Comparison of ENCODE assay signal across 17 mouse cellular contexts in the genomic region with DNA sequence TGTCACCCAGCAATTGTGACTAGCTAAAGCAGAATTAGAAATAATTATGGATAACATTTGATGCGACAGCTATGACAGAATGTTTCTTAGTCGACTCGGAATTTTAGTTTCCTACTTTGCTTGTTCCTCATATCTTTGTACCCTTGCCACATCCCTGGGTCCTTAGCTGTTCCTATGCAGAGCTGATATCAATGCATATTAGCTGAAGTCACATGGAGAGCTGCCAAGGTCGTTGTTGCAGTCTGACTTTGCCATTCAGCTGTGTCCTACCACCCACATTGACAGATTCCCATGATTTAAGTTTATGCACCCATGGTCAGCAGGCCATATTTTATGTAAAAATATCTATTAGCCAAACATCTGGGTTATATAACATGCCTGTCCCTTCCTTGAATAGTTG. TPM values are rescaled to one million over a fixed set of nuclear protein-coding genes. Genes with fewer than 3 reads are reported as not detected.
DNase-seq lines count a peak whose midpoint lies in the region; TF ChIP-seq lines count a peak whose summit lies in the region.
"Had no signal": no experiment of that assay in that cellular context is flagged by ENCODE, and none has a peak within 500 bp of the region (broad histone marks: within the 10 kb centered on the region; RNA-seq: fewer than 3 reads in every experiment).

No protein-coding gene starts in this region.

- intact Hi-C loops in heart, adult 2 months (cut with DNase I): no loop called here

- no peaks in the 10 kb centered on the region for H3K27me3 ChIP-seq in heart, adult 2 months (ENCODE audit: control insufficient read depth, insufficient read depth, low read length)
- no peaks in the 10 kb centered on the region for H3K27me3 ChIP-seq in kidney, adult 2 months (replicated peaks; ENCODE audit: control insufficient read depth, insufficient read depth, low read length)
- H3K27me3 ChIP-seq: CH12.LX; embryonic facial prominence, embryonic 12.5 days; heart, embryonic 12.5 days had no signal

- H3K4me3 ChIP-seq in heart, adult 2 months: no peak overlapping the region
- H3K4me3 ChIP-seq in kidney, adult 2 months (ENCODE audit: insufficient read depth, low read depth, low read length): no peak overlapping the region
- H3K4me3 ChIP-seq: embryonic facial prominence, embryonic 12.5 days; heart, embryonic 12.5 days had no signal

- TF ChIP-seq EP300 in heart, adult 2 months (IDR thresholded peaks at IDR 0.05; ENCODE audit: insufficient read depth, low read depth, low read length): no peak

- 26% methylated on average over 4 of the region's 4 CpGs for WGBS in heart, adult 2 months
- WGBS in kidney, adult 2 months: 44% methylated on average over 4 of the region's 4 CpGs

- H3K4me1 ChIP-seq in heart, adult 2 months (ENCODE audit: control insufficient read depth, insufficient read depth, low read length): no peaks in the 10 kb centered on the region
- H3K4me1 ChIP-seq in kidney, adult 2 months (ENCODE audit: control insufficient read depth, insufficient read depth, low read length): no peaks in the 10 kb centered on the region
- H3K4me1 ChIP-seq: embryonic facial prominence, embryonic 12.5 days; heart, embryonic 12.5 days had no signal

- no peak overlapping the region for H3K27ac ChIP-seq in heart, adult 2 months
- H3K27ac ChIP-seq in kidney, adult 2 months (ENCODE audit: insufficient read depth, low read depth, low read length): no peak overlapping the region
- H3K27ac ChIP-seq: embryonic facial prominence, embryonic 12.5 days; stomach, postnatal 0 days had no signal

- no peak for TF ChIP-seq CTCF in heart, adult 2 months (IDR thresholded peaks at IDR 0.05)
- no peak for TF ChIP-seq CTCF in kidney, adult 2 months (conservative IDR thresholded peaks at IDR 0.05; ENCODE audit: insufficient read depth, insufficient read length, low read depth, low read length)

- no peak for TF ChIP-seq POLR2A in heart, adult 2 months (IDR thresholded peaks at IDR 0.05; ENCODE audit: insufficient read depth, low read depth, low read length)
- no peak for TF ChIP-seq POLR2A in kidney, adult 2 months (IDR thresholded peaks at IDR 0.05; ENCODE audit: low read depth, low read length)

- H3K79me2 ChIP-seq in heart, adult 2 months (replicated peaks; ENCODE audit: control insufficient read depth, insufficient read depth, low read length): no peaks in the 10 kb centered on the region

- peak; percentile 22 for DNase-seq in heart, postnatal 4 days
- no peak for DNase-seq in heart, adult 2 months
- peak; percentile 42 to 59 for DNase-seq in kidney, postnatal 4 days
- no peak for DNase-seq in kidney, adult 2 months
- peak; percentile 77 for DNase-seq in adrenal gland, adult 2 months
- DNase-seq in adrenal gland, postnatal 25 days: peak; percentile 59
- no peak for DNase-seq in urinary bladder, adult 2 months (ENCODE audit: low spot score)
- DNase-seq: B cell, adult 2 months; cerebellum, adult 11-12 months; lung, postnatal 10 days; thymus, adult 2 months; thymus, postnatal 4 days had no signal

- H3K9ac ChIP-seq in heart, adult 2 months (ENCODE audit: low read depth, low read length): no peak overlapping the region
- H3K9ac ChIP-seq: embryonic facial prominence, embryonic 12.5 days; heart, embryonic 12.5 days had no signal

- H3K36me3 ChIP-seq in heart, adult 2 months (ENCODE audit: control insufficient read depth, insufficient read depth, low read length): no peaks in the 10 kb centered on the region
- H3K36me3 ChIP-seq in kidney, adult 2 months (ENCODE audit: control insufficient read depth, insufficient read depth, low read length): no peaks in the 10 kb centered on the region
- H3K36me3 ChIP-seq: embryonic facial prominence, embryonic 12.5 days; G1E; heart, embryonic 12.5 days had no signal

RNA-seq across cellular contexts. Expression of a gene that starts 43.5 kb away (rescaled TPM):
- total RNA-seq in heart, postnatal 4 days (2021): 10 to 100 TPM; 17.1 to 17.2 TPM
- total RNA-seq in heart, adult 2 months (2021): 10 to 100 TPM; 23.1 to 30.5 TPM
- 15.0 and 16.0 TPM in 2 replicates for polyA plus RNA-seq in heart, adult 2 months (2012; rRNA removed)
- polyA plus RNA-seq in kidney, adult 2 months (2012; rRNA removed): 16.6 and 22.0 TPM in 2 replicates
- total RNA-seq in adrenal gland, adult 2 months (2021): 10 to 100 TPM; 18.6 to 27.9 TPM
- 84.7 and 116 TPM in 2 replicates for polyA plus RNA-seq in adrenal gland, adult 2 months (2012; rRNA removed)
- 27.5 and 39.7 TPM in 2 replicates for total RNA-seq in adrenal gland, postnatal 25 days (2021)
- polyA plus RNA-seq in urinary bladder, adult 2 months (2012; rRNA removed): 23.9 and 25.1 TPM in 2 replicates

Comparison
In these comparisons a context has a peak if more than half of its experiments do, and no peak if none do; other contexts are left out.
1. DNase-seq: peak in heart, postnatal 4 days (single experiment), kidney, postnatal 4 days (2 of 2), adrenal gland, adult 2 months (single experiment) and adrenal gland, postnatal 25 days (single experiment); none in heart, adult 2 months (0 of 2), kidney, adult 2 months (single experiment) and urinary bladder, adult 2 months (single experiment).